Mouse (Mus musculus): ENCODE measurements at regions not wholly inside any gene's neighbourhood (a gene's known extent, or its start where the extent isn't known, plus 50 kb on each side); places are given as distances from the start of the nearest gene placed in this dataset.

DNA sequence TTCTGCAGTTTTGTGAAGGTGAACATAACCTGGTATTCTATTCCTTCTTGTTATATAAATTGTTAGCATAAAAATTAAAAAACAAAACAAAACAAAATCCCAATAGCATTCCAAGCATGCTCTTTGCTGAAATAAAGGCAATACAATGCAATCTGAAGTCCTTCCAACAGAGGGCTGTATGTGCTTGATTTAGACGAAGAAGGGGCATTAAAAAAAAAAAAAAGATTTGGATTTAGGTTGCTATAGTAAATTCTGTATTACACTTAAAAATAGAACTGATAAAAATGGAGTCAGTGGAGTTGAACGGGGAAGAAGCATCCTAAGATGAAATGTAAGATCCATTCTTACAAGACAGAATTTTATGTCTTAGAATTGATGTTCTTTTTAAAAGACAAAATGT lies 810.6 kb upstream of the Gm5150 start:
- DNase-seq (ENCODE audit: low spot score in 2 of 2) = peak in 1 of 2 experiments; percentile 15

DNA sequence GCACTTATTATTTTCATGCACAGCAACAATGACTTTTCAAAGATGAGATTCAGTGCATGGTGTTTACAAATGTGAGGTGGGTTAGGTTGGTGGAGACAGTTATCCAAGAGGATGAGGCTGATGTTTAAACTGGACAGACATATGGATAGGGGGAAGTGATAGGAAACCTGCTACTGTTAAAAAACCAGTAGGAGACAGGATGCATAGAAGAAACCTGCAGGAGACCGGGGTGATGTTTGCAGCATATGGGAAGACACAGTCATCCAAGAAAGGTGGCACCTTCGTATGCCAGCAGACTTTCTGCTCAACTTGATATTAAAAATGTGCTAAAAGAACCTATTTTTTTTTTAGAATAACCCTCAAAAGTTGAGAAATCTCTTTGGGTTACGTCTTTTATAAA lies 809.9 kb upstream of the Gm5150 start:
- DNase-seq (ENCODE audit: low spot score in 2 of 2) = no peak

- no peak for DNase-seq (ENCODE audit: low spot score in 2 of 2)
Measured at GRCm38 (mm10) chr3:16810878-16811611, 804.8 kb upstream of the Gm5150 start.

GRCm38 (mm10) chr3:16803603-16804002 lies 797.4 kb upstream of the Gm5150 start:
- DNase-seq (ENCODE audit: low spot score in 2 of 2) = no peak
